Mouse (Mus musculus) spleen, adult 2 months (tissue): ENCODE data around the gene Ctnnbip1.

Source experiments
- CTCF ChIP-seq: fragments of 200-500 bp; IDR thresholded peaks from 2 replicates; pipeline ENCODE4 v1.5.1; 2011; ENCODE audit warnings: mild to moderate bottlenecking, inconsistent platforms; ENCODE audit not compliant: insufficient read depth, insufficient read length, insufficient replicate concordance; ENCODE audit errors: extremely low read depth
- POLR2A ChIP-seq: fragments of 200-500 bp; IDR thresholded peaks from 2 replicates; pipeline ENCODE4 v1.6.1; 2011; ENCODE audit warnings: low read depth, low read length, inconsistent platforms

- no peak for TF ChIP-seq CTCF
- TF ChIP-seq POLR2A, result no peak
Observed at GRCm38 (mm10) chr4:149574391-149574821, 56.4 kb downstream of the Ctnnbip1 start.
